In genomic region chrX:8884336-8884735, GRCm38 (mm10) we compare ENCODE assay signal across 50 mouse cellular contexts. TPM values are rescaled to one million over a fixed set of nuclear protein-coding genes. Genes with fewer than 3 reads are reported as not detected.
"Had no signal": no experiment of that assay in that cellular context is flagged by ENCODE, and none has a peak within 500 bp of the region (broad histone marks: within the 10 kb centered on the region; RNA-seq: fewer than 3 reads in every experiment).

No protein-coding gene starts in this region.

- ATAC-seq: hindbrain, embryonic 16.5 days; hindbrain, postnatal 0 days; intestine, embryonic 15.5 days; intestine, embryonic 16.5 days; intestine, postnatal 0 days had no signal

- DNase-seq: heart, postnatal 10 days; heart, postnatal 14 days; heart, postnatal 36 days; heart, postnatal 4 days; kidney, adult 11 months; kidney, adult 18-20 months; kidney, adult 2 months; kidney, adult 8-10 months; kidney, adult 9 months; kidney, postnatal 10 days; kidney, postnatal 14 days; kidney, postnatal 25 days; kidney, postnatal 36 days; kidney, postnatal 4 days; layer of hippocampus, adult 9-11 months; layer of hippocampus, postnatal 36 days had no signal

RNA-seq across cellular contexts. Expression of gene Gm5751, which starts 10.3 kb away (rescaled TPM):
- total RNA-seq: heart, postnatal 10 days; heart, postnatal 14 days; heart, postnatal 25 days; heart, postnatal 36 days; heart, postnatal 4 days; hematopoietic stem cell, adult 5-6 weeks; hindbrain, postnatal 0 days; layer of hippocampus, adult 18-20 months; layer of hippocampus, adult 2 months; layer of hippocampus, adult 8-10 months; layer of hippocampus, postnatal 10 days; layer of hippocampus, postnatal 14 days; layer of hippocampus, postnatal 25 days; layer of hippocampus, postnatal 36 days; left cerebral cortex, adult 18-20 months; left cerebral cortex, adult 2 months; left cerebral cortex, adult 8-10 months had no signal
- polyA plus RNA-seq: heart, embryonic 12.5 days; heart, embryonic 13.5 days; heart, embryonic 14.5 days; heart, embryonic 15.5 days; heart, embryonic 16.5 days; heart, postnatal 0 days; hindbrain, embryonic 10.5 days; hindbrain, embryonic 11.5 days; hindbrain, embryonic 12.5 days; hindbrain, embryonic 13.5 days; hindbrain, embryonic 14.5 days; hindbrain, embryonic 15.5 days; hindbrain, embryonic 16.5 days; hindbrain, postnatal 0 days; intestine, embryonic 14.5 days; intestine, embryonic 15.5 days; intestine, embryonic 16.5 days; intestine, postnatal 0 days; kidney, adult 2 months; kidney, embryonic 14.5 days; kidney, embryonic 15.5 days; kidney, embryonic 16.5 days; kidney, postnatal 0 days; large intestine, adult 2 months had no signal

RNA-seq across cellular contexts. Expression of gene Gm6592, which starts 40.5 kb away (rescaled TPM):
- total RNA-seq: heart, postnatal 10 days; heart, postnatal 14 days; heart, postnatal 25 days; heart, postnatal 36 days; heart, postnatal 4 days; hematopoietic stem cell, adult 5-6 weeks; hindbrain, postnatal 0 days; layer of hippocampus, adult 18-20 months; layer of hippocampus, adult 2 months; layer of hippocampus, adult 8-10 months; layer of hippocampus, postnatal 10 days; layer of hippocampus, postnatal 14 days; layer of hippocampus, postnatal 25 days; layer of hippocampus, postnatal 36 days; left cerebral cortex, adult 18-20 months; left cerebral cortex, adult 2 months; left cerebral cortex, adult 8-10 months had no signal
- polyA plus RNA-seq: heart, embryonic 12.5 days; heart, embryonic 13.5 days; heart, embryonic 14.5 days; heart, embryonic 15.5 days; heart, embryonic 16.5 days; heart, postnatal 0 days; hindbrain, embryonic 10.5 days; hindbrain, embryonic 11.5 days; hindbrain, embryonic 12.5 days; hindbrain, embryonic 13.5 days; hindbrain, embryonic 14.5 days; hindbrain, embryonic 15.5 days; hindbrain, embryonic 16.5 days; hindbrain, postnatal 0 days; intestine, embryonic 14.5 days; intestine, embryonic 15.5 days; intestine, embryonic 16.5 days; intestine, postnatal 0 days; kidney, adult 2 months; kidney, embryonic 14.5 days; kidney, embryonic 15.5 days; kidney, embryonic 16.5 days; kidney, postnatal 0 days; large intestine, adult 2 months had no signal
